Mouse (Mus musculus) MEL (cell line): ENCODE measurements at regions not wholly inside any gene's neighbourhood (a gene's known extent, or its start where the extent isn't known, plus 50 kb on each side); places are given as distances from the start of the nearest gene placed in this dataset.

ENCODE experiments used
- CTCF ChIP-seq, 3 experiments: IDR thresholded peaks in 2 of 3; conservative IDR thresholded peaks in 1 of 3; 2 replicates each; pipeline ENCODE4 v1.5.1; 2011 to 2012; ENCODE audit warnings: low read length in 3 of 3, low read depth in 2 of 3, mild to moderate bottlenecking in 2 of 3, improper control_type of control experiment in 1 of 3, inconsistent platforms in 1 of 3, mixed read lengths in 1 of 3, moderate library complexity in 1 of 3; ENCODE audit not compliant: control insufficient read depth in 1 of 3, insufficient read depth in 1 of 3, poor library complexity in 1 of 3, severe bottlenecking in 1 of 3
- ELF1 ChIP-seq: IDR thresholded peaks from 2 replicates; pipeline ENCODE4 v1.6.1; 2014; ENCODE audit warnings: low read depth, mild to moderate bottlenecking, inconsistent platforms, low read length, improper control_type of control experiment, moderate library complexity
- ETS1 ChIP-seq: IDR thresholded peaks from 2 replicates; pipeline ENCODE4 v1.6.1; 2012; ENCODE audit warnings: low read depth, mild to moderate bottlenecking, inconsistent platforms, low read length, improper control_type of control experiment, moderate library complexity
- GATA1 ChIP-seq: IDR thresholded peaks from 2 replicates; pipeline ENCODE4 v1.6.1; 2011; ENCODE audit warnings: low read depth, low read length, improper control_type of control experiment
- MAX ChIP-seq: IDR thresholded peaks from 2 replicates; pipeline ENCODE4 v1.6.1; 2011; ENCODE audit warnings: low read length, improper control_type of control experiment
- MAZ ChIP-seq: IDR thresholded peaks from 2 replicates; pipeline ENCODE4 v1.6.1; 2012; ENCODE audit warnings: low read depth, mild to moderate bottlenecking, inconsistent platforms, low read length, improper control_type of control experiment
- MYC ChIP-seq: IDR thresholded peaks from 2 replicates; pipeline ENCODE4 v1.6.1; 2011; ENCODE audit warnings: low read depth, mild to moderate bottlenecking, low read length, improper control_type of control experiment, moderate library complexity
- POLR2A ChIP-seq, 2 experiments: IDR thresholded peaks; 2 replicates each; pipeline ENCODE4 v1.6.1; 2011 to 2012; ENCODE audit warnings: low read length in 2 of 2, mild to moderate bottlenecking in 2 of 2, control low read depth in 1 of 2, improper control_type of control experiment in 1 of 2, low read depth in 1 of 2, moderate library complexity in 1 of 2; ENCODE audit not compliant: control insufficient read depth in 1 of 2, insufficient read depth in 1 of 2, poor library complexity in 1 of 2

- TF ChIP-seq CTCF (IDR thresholded peaks at IDR 0.05 in 2 of 3, conservative IDR thresholded peaks at IDR 0.05 in 1 of 3; ENCODE audit: control insufficient read depth in 1 of 3, insufficient read depth in 1 of 3, low read depth in 2 of 3, low read length in 3 of 3, poor library complexity in 1 of 3, severe bottlenecking in 1 of 3) (no peak), MYC (no peak), ETS1 (no peak), MAZ (no peak), GATA1 (no peak), POLR2A (IDR thresholded peaks at IDR 0.05; ENCODE audit: control insufficient read depth in 1 of 2, insufficient read depth in 1 of 2, low read depth in 1 of 2, low read length in 2 of 2, poor library complexity in 1 of 2) (no peak), MAX (no peak), ELF1 (no peak)
These were observed 590.2 kb downstream of the Isl1 start for GRCm38 (mm10) chr13:115719276-115719675.
